Mouse (Mus musculus): ENCODE measurements at regions not wholly inside any gene's neighbourhood (a gene's known extent, or its start where the extent isn't known, plus 50 kb on each side); places are given as distances from the start of the nearest gene placed in this dataset.

GRCm38 (mm10) chr13:97676536-97677048, 83.8 kb downstream of the Gm10260 start:
- no peak for TF ChIP-seq CTCF (IDR thresholded peaks at IDR 0.05; ENCODE audit: low read depth)
- TF ChIP-seq EP300 (IDR thresholded peaks at IDR 0.05; ENCODE audit: low read depth), result no peak

Measured in liver, embryonic 14.5 days (tissue).